Mouse (Mus musculus): ENCODE measurements around the gene Gpt2.

GRCm38 (mm10) chr8:85559201-85559600, 66.8 kb downstream of the Gpt2 start:
- no peak for TF ChIP-seq CTCF (IDR thresholded peaks at IDR 0.05)
- TF ChIP-seq EP300 (IDR thresholded peaks at IDR 0.05) = no peak

All from lung, postnatal 0 days (tissue).